Mouse (Mus musculus) thymus, postnatal 36 days (tissue): ENCODE results near the gene Dact2.
A peak's percentile ranks its signal among the peaks of the same experiment; 100 is the strongest.

Source experiments
- DNase-seq, 2 experiments: peaks; one replicate each; pipeline ENCODE4 v3.0.0; 2022; ENCODE audit warnings: mixed read lengths in 2 of 2

Dact2 gene

DNA sequence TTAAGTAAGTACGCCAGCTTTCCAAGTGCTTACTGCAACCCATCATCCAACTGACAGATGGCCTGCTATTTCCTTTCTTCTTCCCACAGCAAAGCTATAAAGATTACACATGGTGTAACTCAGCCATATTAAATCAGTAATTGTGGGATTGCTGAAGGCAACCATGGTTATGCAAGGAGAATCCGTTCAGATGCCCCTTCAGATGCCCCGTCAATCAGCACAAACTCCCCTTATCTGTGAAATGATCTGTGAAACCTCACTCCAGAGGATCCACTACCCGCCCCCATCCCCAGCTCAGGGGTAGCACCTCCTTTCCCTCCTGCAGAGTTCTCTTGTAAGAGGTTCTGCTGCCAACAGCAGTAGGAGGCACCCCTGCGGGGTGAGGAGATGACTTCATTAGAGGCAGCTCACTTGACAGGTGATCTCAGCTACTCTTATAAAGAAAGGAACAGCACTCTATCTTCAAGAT is 3.0 kb upstream of the Dact2 start:
- no peak for DNase-seq

DNA sequence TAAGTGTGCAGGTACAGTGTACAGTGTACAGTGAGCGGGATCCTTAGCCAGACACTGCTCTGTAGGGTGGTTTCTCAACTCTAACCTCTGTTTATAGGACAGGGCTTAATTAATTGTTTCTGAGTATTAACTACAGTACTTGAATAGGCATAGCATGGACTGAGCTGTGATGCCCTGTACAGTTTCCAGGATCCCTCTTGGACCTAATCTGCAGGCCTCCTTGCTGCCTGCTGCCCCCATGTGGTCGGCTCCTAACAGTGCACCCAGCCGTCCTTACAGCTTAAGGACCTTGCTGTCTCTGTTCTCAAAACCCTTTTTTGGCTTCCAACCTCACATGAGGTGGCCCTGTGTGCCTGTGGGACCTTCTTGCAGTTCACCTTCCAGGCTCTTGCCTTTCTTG is 2.0 kb upstream of the Dact2 start:
- peak; percentile 39 to 51 for DNase-seq

DNA sequence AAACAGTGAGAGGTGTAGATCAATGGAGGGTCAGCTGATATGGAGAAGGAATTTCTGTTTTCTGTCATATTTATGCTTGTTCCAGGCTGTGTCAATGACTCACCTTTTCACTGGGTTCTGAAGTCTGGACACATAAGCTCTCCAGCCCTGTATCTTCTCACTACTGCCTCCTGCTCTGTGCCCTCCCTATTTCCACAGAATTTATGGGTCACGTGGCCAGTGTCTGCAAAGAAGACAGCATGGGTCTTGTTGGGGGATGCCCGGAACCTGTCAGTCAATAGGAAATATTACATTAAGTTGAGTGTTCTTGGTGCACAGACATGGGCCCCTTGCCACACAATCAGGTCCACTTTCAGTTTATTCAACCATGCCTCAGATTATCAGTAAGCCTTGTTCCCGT is 1.1 kb upstream of the Dact2 start:
- no peak for DNase-seq

DNA sequence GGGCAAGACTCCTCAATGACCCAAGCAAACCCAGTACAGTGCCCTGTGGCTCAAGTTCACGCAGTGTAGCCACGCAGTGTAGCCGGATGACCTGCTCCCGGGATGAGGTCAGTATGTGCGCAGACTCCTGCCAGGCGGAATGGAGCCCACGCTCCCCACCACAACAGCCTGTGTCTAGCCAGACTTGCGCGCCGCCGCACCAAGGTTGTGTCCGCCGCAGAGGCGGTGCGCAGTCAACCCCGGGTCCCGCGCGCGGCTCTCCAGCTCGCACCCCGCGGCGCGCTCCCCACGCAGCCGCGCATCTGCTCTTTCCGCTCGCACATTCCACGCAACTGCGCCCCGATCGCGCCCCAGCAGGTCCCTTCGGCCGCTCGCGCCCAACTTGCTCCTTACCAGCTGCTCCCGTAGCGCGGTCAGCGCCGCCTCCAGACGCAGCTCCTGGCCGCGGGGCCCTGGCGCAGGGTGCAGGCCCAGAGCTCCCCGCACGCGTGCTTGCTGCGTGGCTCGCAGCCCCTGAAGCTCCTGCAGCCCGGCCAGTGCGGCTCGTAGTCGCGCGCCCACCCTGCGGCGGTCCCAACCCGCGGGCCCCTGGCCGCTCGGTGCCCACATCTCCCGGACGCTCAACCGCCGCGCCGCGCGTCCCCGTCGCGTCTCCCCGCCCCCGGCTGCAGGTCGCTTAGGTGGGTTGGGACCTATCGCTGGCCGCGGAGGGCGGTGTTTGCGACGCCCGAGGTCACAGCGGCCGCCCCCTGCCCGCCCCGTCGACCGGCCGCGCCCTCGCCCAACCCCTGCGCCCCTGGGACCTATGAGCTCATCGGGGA is 773 bp downstream of the Dact2 start:
- DNase-seq: no peak

DNA sequence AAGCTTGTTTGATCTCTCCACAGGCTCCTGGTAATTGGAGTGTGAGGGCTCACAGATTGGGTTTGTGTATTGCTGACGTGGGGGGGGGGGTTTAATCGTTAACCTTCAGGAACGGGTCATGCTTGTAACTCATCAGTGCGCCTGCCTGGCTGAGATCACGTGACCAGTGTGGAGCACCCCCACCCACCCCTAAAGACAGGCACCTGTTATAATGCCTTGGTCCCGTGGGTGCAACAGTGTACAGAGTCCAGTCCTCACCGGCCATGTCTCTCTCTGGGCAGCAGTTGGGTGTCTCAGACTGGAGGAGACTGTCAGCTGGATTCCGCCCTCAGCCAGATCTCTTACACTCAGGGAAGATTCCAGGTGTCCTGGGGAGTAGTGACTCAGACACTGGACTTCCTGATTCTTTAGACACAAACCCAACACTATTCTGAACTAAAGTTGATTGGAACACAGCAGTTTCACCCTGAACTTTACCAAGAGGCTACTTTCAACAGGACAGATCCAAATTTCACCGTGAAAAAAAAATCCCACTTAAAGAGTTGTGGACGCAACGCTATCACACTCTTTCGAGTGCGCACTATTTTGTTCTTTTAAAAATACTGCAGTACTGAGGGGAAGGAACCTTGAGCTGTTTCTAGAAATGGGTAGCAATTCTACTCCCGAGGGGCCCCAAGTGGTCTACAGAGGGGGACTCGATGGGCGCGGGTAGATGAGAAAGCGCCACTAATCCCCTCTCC is 1.6 kb downstream of the Dact2 start:
- DNase-seq: no peak

DNA sequence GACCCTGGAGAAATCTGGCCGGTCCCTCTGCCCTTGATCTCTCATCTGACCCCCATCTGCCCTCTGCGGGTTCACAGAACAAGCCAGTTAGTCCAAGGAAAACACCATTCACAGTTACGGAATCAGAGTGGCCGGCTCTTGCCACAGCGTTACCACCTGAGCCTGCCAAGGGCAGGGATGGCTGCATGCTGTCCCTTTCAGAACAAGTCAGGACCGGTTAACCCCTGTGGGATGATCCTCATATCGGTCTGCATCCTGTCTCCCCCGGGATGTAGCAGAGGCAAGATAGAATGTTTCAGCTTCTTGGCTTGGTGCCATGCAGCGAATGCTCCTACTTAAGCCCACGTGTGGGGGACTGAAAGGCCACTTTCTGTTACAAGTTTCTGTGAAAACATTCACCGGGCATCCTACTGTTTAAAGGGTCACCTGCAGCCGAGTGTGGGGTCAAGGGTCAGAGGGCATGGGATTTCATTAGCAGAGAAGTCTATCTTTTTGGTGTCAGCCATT is 2.8 kb downstream of the Dact2 start:
- DNase-seq: no peak

DNA sequence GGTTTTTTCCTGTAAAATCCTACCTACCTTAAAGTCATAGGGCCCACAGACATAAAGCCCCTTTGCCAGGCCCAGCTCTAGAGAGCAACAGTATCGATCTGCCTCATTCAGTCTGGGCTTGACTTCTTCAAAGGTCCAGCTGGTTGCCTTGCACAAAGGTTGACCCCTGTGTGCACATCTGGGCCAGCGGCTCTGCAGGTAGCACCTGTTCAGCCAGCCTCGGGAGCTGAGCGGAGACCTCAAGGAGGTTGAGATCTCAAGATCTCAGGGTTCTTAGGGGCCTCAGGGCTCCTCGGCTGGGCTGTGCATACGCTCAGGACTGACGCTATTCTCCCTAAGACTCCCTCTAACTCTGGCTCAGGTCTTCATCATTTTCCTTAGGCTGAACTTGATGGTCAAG is 3.9 kb downstream of the Dact2 start:
- DNase-seq: no peak

DNA sequence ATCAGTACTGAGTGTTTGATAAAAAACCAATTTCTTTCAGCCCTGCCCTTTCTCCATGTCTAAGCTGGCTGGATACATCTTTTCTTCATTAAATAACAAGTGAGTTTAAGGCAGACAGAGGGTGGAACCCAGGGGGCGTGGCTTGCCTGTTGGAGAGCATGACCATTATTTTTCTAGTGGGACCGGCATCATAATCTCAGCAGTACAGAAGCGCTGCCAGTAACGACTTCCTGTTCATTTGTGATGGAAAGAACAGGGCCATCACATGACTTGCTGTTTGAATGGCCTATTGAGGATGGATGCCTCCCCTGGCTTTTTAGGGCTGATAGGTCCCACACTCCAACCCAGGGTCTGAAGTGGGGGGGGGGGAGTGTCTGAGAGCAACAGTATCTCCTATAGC is 4.5 kb downstream of the Dact2 start:
- DNase-seq: no peak

DNA sequence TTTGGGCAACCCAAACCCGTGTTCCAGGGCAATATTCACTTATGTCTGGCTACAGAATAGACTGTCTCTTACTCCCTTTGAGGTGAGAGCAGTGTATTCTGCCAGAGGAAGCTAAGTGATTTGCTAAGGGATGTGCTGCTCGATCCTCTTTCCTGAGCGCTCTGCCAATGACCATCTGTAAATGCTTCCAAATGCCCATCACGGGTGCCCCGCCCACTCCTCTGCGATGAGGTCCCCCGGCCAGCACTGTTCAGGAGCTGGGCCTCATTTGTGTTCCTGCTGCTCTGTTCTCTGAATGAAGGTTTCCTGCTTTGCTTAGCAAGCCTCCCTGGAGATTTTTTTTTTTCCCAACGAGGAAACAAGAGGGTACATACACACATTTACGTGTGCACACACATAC is 11.2 kb downstream of the Dact2 start:
- no peak for DNase-seq

DNA sequence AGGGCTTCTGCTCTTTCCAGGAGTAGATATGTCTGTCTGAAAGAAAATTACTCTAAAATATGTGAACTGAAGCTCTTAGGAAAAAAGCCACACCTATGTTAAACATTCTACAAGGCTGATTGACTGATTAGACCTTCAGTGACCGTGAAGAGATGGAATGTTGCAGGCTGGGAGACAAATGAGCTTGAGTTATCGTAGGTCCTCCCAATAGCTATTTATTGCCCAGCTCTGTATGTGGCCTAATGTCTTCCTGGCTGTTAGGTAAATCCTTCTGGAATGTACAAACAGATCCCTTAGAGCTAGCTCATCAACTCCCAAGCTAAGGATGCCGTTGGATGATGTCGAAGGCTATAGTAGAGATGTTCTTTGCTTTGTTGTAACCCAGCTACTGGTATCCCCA is 11.7 kb downstream of the Dact2 start:
- DNase-seq: no peak

DNA sequence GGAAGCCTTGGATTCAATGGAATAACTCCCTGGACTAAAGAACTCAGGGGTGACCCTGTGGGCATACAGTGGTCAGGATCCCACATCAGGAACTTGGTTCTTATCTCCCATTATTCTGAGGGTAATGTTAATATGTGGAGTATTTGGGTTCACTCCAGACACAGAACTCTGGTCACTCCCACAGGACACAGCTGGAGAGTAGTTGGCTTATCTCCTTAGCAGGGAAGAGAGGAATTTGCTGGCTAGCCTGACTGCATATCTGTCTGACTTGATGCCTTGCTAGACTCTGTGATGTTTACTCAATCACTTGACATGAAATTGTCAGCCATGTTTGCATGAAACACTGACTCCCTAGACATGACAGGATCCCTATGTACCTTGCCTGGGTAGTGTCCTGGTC is 15.6 kb downstream of the Dact2 start:
- DNase-seq: no peak

DNA sequence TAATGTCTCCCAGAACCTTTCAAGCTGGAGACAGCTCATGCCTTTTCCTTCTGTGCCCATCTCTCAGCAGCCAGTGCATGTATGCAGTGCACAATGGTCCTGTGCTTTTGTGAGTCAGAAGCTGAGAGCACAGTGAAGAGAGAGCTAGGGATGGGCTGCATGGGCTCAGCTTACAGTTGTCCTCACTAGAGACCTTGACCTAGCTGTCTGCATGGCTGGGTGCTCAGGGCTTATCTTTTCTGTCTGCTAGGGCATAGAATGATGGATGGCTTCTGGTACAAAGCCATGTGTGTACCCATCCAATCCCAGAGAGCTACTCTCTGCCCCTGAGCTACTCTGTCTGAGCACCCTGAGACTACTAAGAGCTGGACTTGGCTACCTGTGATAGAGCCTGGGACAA is 17.0 kb downstream of the Dact2 start:
- DNase-seq: no peak

DNA sequence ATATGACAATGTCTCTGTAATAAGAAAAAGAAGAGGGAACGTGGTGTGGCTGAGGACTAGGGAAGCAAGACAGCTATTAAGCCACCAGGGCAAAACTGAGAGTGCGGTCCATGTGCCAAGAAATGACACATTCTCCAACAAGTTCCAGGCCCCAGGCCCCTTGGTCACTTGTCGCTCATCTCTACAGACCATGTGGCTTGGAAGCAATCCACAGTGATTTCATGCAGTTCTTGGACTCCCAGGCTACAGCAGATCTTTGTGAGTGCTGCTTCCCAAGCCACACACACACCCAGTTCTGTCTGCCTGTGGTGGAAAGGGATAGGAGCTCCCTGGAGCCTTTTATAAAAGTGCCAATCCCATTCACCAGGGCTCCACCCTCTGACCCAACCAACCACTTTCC is 17.9 kb downstream of the Dact2 start:
- no peak for DNase-seq

DNA sequence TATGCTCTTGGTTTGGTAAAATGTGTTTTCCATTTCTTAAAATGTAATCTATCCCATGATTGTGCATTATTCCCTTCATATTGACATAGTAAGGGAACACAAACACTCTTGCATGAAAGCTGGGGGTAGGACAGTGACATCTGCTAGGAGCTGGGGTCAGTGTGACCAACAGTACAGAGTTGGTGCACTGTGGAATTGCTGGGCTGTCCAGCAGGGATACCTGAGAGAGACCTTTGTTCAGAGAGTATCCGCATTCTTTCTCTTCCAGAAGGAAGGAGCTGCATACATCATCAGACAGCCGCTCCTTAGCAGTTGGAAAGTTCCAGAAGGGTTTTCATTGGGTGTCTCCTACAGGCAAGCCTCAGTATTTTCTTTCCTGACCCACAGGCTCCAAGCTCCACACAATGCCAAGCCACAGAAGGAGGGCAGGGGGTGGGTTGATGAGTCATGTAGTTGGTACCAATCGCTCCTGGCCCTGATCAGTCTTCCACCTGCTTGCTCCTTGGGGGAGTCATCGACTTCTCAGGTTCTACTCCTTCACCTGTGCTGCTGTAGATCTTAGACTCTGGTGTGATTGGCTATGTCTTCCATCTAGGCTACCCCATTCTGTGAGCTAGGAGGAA is 19.8 kb downstream of the Dact2 start:
- no peak for DNase-seq

DNA sequence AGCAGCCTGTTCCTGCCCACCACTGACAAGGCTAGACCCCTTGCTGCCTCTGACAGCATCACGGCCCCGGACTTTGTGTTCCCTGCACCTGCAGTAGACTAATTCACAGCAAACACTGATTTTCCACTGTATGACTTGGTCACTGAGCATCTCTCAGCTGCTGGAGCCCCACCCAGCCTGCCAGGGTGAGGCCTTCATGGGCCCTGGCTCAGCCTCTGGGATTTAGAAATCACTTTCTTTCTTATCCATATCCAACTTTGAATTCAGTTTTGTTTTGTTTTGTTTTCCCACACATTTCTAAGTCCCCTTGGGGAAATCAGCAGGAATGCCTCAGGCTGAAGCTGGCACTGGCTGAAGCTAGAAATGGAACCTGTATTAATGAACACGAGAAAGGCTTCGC is 20.4 kb downstream of the Dact2 start:
- no peak for DNase-seq

DNA sequence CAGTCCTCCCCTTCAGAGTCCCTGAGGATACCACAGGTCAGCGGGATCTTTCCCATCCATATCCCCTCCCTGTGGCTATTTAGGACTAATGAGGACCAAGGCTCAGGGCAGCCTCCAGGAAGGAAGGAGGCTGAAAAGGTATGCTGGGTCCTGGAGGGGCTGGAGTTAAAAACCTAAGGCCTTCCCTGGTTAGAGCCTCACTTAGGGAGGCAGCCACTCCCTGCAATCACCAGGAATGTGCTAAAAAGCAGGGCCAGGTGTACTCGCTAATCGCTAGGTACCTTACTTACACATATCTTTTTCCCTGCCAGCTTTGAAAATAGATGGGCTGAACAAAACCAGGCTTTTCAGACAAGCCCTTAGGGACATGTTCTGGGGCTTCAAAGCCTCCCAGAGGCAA is 21.2 kb downstream of the Dact2 start:
- DNase-seq: no peak

DNA sequence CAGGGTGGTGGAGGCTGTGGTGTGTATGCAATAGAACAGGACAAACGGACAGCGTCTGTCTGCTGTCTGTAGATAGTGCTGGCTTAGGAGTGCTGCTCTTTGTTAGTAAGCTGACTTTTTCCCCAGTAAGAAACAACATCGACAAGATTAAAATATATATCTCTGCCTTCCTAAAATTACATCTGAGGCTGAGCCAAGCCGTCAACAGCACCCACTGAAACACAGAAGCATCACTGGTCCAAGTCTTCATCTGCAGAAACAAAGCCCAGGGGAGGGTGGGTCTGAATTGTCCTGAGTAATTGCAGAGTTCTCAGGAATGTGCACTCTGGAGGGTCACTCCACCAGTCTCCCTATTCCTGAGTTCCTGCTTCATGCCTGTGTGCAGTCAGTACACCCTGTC is 25.2 kb downstream of the Dact2 start:
- no peak for DNase-seq

DNA sequence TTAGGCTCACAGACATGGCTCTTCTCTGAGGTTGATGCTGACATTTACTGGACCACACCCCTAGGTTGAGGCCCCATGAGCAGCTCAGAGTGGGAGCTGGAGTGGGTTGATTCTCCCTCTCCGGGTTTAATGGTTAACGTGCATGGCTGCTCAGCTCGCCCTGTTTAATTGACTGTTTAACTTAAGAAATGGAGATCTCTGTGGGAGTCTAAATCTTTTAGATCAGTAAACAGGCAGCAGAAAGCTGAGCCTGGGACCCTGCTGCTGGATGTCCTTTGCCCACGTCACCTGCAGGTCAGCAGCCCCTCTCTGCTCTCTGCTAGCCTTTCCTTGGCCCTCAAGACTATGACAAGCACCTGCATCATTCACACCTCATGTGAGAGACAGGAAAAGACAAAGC is 25.6 kb downstream of the Dact2 start:
- DNase-seq: no peak

DNA sequence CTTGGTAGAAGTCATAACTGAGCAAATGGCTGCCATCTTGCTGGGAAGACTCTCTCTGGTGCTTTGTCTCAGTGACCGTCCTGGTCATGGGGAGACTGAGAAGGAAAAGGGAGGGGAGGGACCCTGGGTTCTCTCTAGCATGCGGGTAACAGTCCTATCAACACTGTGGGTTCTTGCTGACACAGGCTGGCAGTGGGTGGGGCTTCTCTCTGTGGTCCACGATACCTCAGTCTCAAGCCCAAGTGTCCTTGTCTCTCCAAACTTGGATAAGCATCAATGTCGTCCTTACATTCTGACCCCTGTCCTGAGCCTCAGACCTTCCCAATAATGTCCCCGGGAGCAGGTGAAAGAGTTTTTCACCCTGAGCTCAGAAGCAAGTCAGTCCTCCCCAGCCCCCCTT is 26.1 kb downstream of the Dact2 start:
- no peak for DNase-seq

DNA sequence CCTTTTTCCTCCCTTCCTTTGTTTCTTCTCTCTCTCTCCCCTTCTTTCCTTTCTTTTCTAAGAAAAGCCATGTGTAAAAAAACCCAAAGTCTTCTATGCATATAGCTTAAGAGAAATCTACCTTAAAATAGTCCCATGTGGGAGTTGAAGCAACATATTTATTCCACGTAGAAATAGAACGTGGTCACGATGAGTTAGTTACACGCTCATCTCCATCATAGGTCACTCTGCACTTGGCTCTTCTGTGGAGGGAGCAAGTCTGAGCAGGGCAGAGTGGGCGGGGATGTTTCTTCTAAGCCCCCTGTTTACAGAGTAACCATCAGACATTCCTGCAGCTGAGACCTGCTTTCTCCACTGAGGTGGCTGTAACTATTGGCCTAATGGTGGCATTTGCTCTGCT is 27.1 kb downstream of the Dact2 start:
- no peak for DNase-seq

DNA sequence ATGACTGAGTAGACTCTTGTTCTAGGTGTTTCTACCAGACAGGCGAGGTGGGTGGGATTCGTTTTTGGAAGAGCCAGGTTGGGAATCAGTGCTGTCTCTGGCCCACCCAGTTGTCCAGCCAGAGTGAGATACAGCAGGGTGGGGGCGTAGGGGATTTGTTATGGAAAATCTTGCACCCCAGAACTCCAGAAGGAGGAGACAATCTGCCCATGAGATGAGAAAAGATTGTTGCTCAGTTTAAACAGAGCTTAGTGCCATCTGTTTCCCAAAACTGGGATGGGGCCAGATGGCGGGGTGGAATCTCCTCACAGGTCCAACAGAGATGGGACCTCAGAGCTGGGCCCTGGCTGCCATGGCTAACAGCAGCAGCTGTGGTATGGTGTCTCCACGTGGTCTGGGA is 28.4 kb downstream of the Dact2 start:
- no peak for DNase-seq

DNA sequence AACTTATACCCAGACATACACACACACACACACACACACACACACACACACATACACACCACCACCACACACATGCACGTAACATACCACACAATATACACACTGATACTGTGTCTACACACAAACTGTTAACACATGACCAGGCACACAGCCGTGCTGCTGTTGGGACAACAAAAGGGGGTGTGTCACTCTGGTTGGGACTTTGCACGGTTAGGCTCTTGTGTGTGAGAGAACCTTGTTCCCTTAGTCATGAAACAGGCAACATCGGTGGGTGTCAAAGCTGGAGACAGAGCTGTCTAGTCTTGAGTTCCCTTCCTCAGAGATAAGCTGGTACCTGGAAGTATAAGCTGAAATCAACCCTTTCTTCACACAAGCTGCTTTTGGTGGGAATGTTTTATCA is 29.1 kb downstream of the Dact2 start:
- DNase-seq: no peak

DNA sequence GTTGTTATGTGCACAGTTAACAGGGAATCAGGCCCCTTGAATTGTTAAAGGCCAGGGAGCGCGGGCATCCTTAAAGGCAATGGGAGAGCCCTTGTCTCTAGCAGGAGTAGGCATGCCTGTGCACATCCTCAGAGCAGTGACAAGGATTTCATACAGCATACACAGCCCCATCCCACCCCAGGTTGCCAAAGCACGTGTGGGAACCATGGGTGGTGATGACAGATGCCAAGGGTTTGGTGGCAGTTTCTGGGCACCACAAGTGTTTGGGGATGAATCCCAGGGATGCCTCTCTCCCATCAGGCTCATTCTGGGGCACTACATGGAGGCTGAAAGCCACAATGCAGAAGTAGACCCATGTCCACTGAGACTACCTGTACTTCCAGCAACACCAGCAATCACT is 29.7 kb downstream of the Dact2 start:
- no peak for DNase-seq

DNA sequence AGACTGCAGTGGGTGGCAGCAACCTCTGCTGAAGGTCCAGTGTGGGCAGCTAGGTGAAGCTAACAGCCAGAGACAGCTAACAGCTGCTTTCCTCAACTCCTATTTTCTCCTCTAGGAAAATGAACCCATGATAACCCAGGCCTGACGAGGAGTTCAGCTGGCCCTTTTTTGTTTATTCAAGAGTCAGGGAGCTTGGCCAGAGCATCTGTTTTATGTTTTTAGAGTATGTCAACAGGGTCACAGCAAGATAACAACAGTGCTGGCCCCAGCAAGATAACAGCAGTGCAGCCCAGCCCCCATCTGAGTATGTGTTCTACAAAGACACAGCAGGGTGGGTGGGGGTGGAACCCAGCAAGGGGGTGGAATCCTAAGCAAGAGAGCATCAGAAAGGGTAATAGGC is 30.6 kb downstream of the Dact2 start:
- DNase-seq: no peak
